Mouse (Mus musculus) ES-E14 (cell line): ENCODE measurements around the gene Gpr89.

Experiments
- HCFC1 ChIP-seq: IDR thresholded peaks from 2 replicates; pipeline ENCODE4 v1.6.1; 2012; ENCODE audit warnings: low read length, inconsistent platforms, borderline replicate concordance; ENCODE audit not compliant: insufficient read depth
- MAFK ChIP-seq: IDR thresholded peaks from 2 replicates; pipeline ENCODE4 v1.6.1; 2014; ENCODE audit warnings: mild to moderate bottlenecking, low read depth, low read length, inconsistent platforms; ENCODE audit not compliant: insufficient read depth
- ZC3H11A ChIP-seq: IDR thresholded peaks from 2 replicates; pipeline ENCODE4 v1.6.1; 2012; ENCODE audit warnings: low read depth, mild to moderate bottlenecking, inconsistent platforms, low read length, borderline replicate concordance

GRCm38 (mm10) chr3:96825261-96825660 is 79.9 kb downstream of the Gpr89 start:
- TF ChIP-seq ZC3H11A (no peak), MAFK (no peak), HCFC1 (no peak)
